9 mouse cellular contexts compared by ENCODE assay signal in the genomic region with DNA sequence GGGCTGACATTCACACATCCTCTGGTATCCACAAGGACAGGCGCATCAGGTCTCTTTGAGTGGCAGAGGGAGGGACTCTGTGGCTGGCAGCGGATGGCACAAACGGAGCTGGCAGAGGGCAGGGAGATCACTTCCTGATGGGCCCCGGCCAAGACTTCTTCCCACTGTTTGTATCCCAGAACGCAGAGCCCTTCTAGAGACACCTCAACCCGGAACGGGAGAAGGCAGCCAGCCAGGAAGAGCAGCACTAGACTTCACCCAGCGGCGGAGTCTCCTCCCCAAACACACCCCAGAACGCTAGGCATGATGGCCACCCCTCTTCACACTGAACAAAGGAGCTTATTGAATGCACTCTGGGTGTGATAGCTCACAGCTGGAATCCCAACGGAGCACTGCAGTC. TPM values are rescaled to one million over a fixed set of nuclear protein-coding genes. Genes with fewer than 3 reads are reported as not detected.
DNase-seq lines count a peak whose midpoint lies in the region; ATAC-seq and TF ChIP-seq lines count a peak whose summit lies in the region.
"Had no signal": no experiment of that assay in that cellular context is flagged by ENCODE, and none has a peak within 500 bp of the region (broad histone marks: within the 10 kb centered on the region; RNA-seq: fewer than 3 reads in every experiment).

No protein-coding gene starts in this region.

- no peaks in the 10 kb centered on the region for H3K27me3 ChIP-seq in hindbrain, embryonic 10.5 days (ENCODE audit: insufficient read depth, poor library complexity, severe bottlenecking)
- H3K27me3 ChIP-seq in hindbrain, embryonic 16.5 days (replicated peaks; ENCODE audit: control insufficient read depth, insufficient read depth, low read length), result no peaks in the 10 kb centered on the region
- no peaks in the 10 kb centered on the region for H3K27me3 ChIP-seq in heart, adult 2 months (ENCODE audit: control insufficient read depth, insufficient read depth, low read length)
- H3K27me3 ChIP-seq: neural tube, embryonic 12.5 days had no signal

- H3K4me2 ChIP-seq in hindbrain, embryonic 16.5 days (ENCODE audit: low read length), result no peak overlapping the region
- H3K4me2 ChIP-seq: neural tube, embryonic 12.5 days had no signal

- no peak for TF ChIP-seq POLR2A in heart, adult 2 months (IDR thresholded peaks at IDR 0.05; ENCODE audit: insufficient read depth, low read depth, low read length)
- TF ChIP-seq POLR2A in lung, adult 2 months (IDR thresholded peaks at IDR 0.05; ENCODE audit: borderline replicate concordance, extremely low read depth, low read depth, low read length), result no peak

- no peak for DNase-seq in hindbrain, embryonic 10.5 days (ENCODE audit: low spot score)
- DNase-seq in adrenal gland, adult 2 months, result peak; percentile 73
- DNase-seq in heart, adult 2 months, result peak; percentile 47 to 61
- peak; percentile 57 for DNase-seq in lung, adult 2 months
- no peak for DNase-seq in thymus, adult 18-20 months
- DNase-seq in right cerebral cortex, postnatal 14 days, result no peak

- ATAC-seq in hindbrain, embryonic 16.5 days, result no peak
- ATAC-seq in erythroid progenitor cell, adult 5-6 weeks (replicated peaks; ENCODE audit: low FRiP score, poor library complexity, severe bottlenecking), result no peak

- intact Hi-C loops in heart, adult 2 months (cut with DNase I), result no loop called here

- H3K9ac ChIP-seq in hindbrain, embryonic 16.5 days (ENCODE audit: low read depth, low read length), result no peak overlapping the region
- no peak overlapping the region; the same call in 1 of the 2 replicates for H3K9ac ChIP-seq in heart, adult 2 months (ENCODE audit: low read depth, low read length)
- H3K9ac ChIP-seq: neural tube, embryonic 12.5 days had no signal

- no peak for TF ChIP-seq CTCF in heart, adult 2 months (IDR thresholded peaks at IDR 0.05)
- no peak for TF ChIP-seq CTCF in lung, adult 2 months (IDR thresholded peaks at IDR 0.05; ENCODE audit: insufficient read depth, low read length)

- WGBS in hindbrain, embryonic 10.5 days, result 54% methylated on average over 11 of the region's 11 CpGs
- 46% methylated on average over 11 of the region's 11 CpGs for WGBS in hindbrain, embryonic 16.5 days
- 18% methylated on average over 11 of the region's 11 CpGs for WGBS in heart, adult 2 months
- 18% methylated on average over 11 of the region's 11 CpGs for WGBS in lung, adult 2 months

- no peaks in the 10 kb centered on the region for H3K36me3 ChIP-seq in hindbrain, embryonic 10.5 days
- no peaks in the 10 kb centered on the region for H3K36me3 ChIP-seq in hindbrain, embryonic 16.5 days (ENCODE audit: control insufficient read depth, insufficient read depth, low read length)
- no peaks in the 10 kb centered on the region for H3K36me3 ChIP-seq in heart, adult 2 months (ENCODE audit: control insufficient read depth, insufficient read depth, low read length)
- H3K36me3 ChIP-seq: neural tube, embryonic 12.5 days had no signal

- H3K27ac ChIP-seq in hindbrain, embryonic 10.5 days, result peak overlapping the region; percentile 25
- H3K27ac ChIP-seq in hindbrain, embryonic 16.5 days (ENCODE audit: low read depth, low read length), result no peak overlapping the region
- H3K27ac ChIP-seq in heart, adult 2 months, result peak overlapping the region; percentile 38
- H3K27ac ChIP-seq: neural tube, embryonic 12.5 days had no signal

- peaks cover 2% of the 10 kb centered on the region; the same call in 1 of the 2 replicates for H3K9me3 ChIP-seq in hindbrain, embryonic 10.5 days
- no peaks in the 10 kb centered on the region for H3K9me3 ChIP-seq in hindbrain, embryonic 16.5 days (ENCODE audit: control insufficient read depth, low read length)
- H3K9me3 ChIP-seq: neural tube, embryonic 12.5 days had no signal

- no peak for TF ChIP-seq EP300 in heart, adult 2 months (IDR thresholded peaks at IDR 0.05; ENCODE audit: insufficient read depth, low read depth, low read length)

- peaks cover 1% of the 10 kb centered on the region; the same call in 1 of the 2 replicates for H3K79me2 ChIP-seq in heart, adult 2 months (replicated peaks; ENCODE audit: control insufficient read depth, insufficient read depth, low read length)

- H3K4me3 ChIP-seq in hindbrain, embryonic 10.5 days, result no peak overlapping the region
- no peak overlapping the region for H3K4me3 ChIP-seq in hindbrain, embryonic 16.5 days (ENCODE audit: low read length)
- H3K4me3 ChIP-seq in heart, adult 2 months, result no peak overlapping the region
- no peak overlapping the region for H3K4me3 ChIP-seq in lung, adult 2 months (replicated peaks; ENCODE audit: extremely low read depth, low read depth, low read length)
- H3K4me3 ChIP-seq: neural tube, embryonic 12.5 days had no signal

- H3K4me1 ChIP-seq in hindbrain, embryonic 10.5 days (replicated peaks), result peaks cover 32% of the 10 kb centered on the region
- H3K4me1 ChIP-seq in hindbrain, embryonic 16.5 days (ENCODE audit: control insufficient read depth, insufficient read depth, low read depth, low read length), result peaks cover 16% of the 10 kb centered on the region
- peaks cover 4% of the 10 kb centered on the region for H3K4me1 ChIP-seq in heart, adult 2 months (ENCODE audit: control insufficient read depth, insufficient read depth, low read length)
- 0 out of 2 replicates have a peak, but pooled peaks cover 2% of the 10 kb centered on the region for H3K4me1 ChIP-seq in lung, adult 2 months (ENCODE audit: control insufficient read depth, insufficient read depth, low read length)

RNA-seq across cellular contexts. Expression of a gene that starts 8.2 kb away (rescaled TPM):
- polyA plus RNA-seq in hindbrain, embryonic 10.5 days (2016; fragmentation: Nextera tagmentation; extraction: Ambion mirVana), result 14.6 and 20.1 TPM in 2 replicates
- polyA plus RNA-seq in hindbrain, embryonic 16.5 days (2015; fragmentation: Nextera tagmentation; extraction: Ambion mirVana), result 85.0 and 89.8 TPM in 2 replicates
- total RNA-seq in adrenal gland, adult 2 months (2021), result 100 to 1,000 TPM in 1 of 2 experiments, 10 to 100 TPM in 1; 57.0 to 104 TPM
- polyA plus RNA-seq in adrenal gland, adult 2 months (2012; rRNA removed), result 58.9 and 60.5 TPM in 2 replicates
- 10 to 100 TPM; 50.5 to 56.9 TPM for total RNA-seq in heart, adult 2 months (2021)
- polyA plus RNA-seq in heart, adult 2 months (2012; rRNA removed), result 51.5 and 64.3 TPM in 2 replicates
- 72.9 and 74.9 TPM in 2 replicates for polyA plus RNA-seq in lung, adult 2 months (2012; rRNA removed)
- total RNA-seq in erythroid progenitor cell, adult 5-6 weeks (2015; ENCODE audit: low replicate concordance), result not detected in 2 replicates
- 0.13 TPM in 1 of 2 replicates, not detected in the other for total RNA-seq in erythroid progenitor cell, adult 5-6 weeks (2017; ENCODE audit: low replicate concordance)

RNA-seq across cellular contexts. Expression of a gene that starts 33.7 kb away (rescaled TPM):
- 19.0 and 44.4 TPM in 2 replicates for polyA plus RNA-seq in hindbrain, embryonic 10.5 days (2016; fragmentation: Nextera tagmentation; extraction: Ambion mirVana)
- polyA plus RNA-seq in hindbrain, embryonic 16.5 days (2015; fragmentation: Nextera tagmentation; extraction: Ambion mirVana), result 0.51 and 0.76 TPM in 2 replicates
- not detected for total RNA-seq in adrenal gland, adult 2 months (2021)
- polyA plus RNA-seq in adrenal gland, adult 2 months (2012; rRNA removed), result 0.03 TPM in 1 of 2 replicates, not detected in the other
- 1 to 10 TPM; 1.5 to 2.3 TPM for total RNA-seq in heart, adult 2 months (2021)
- polyA plus RNA-seq in heart, adult 2 months (2012; rRNA removed), result 1.2 and 1.3 TPM in 2 replicates
- not detected in 2 replicates for polyA plus RNA-seq in lung, adult 2 months (2012; rRNA removed)
- not detected in 2 replicates for total RNA-seq in erythroid progenitor cell, adult 5-6 weeks (2015; ENCODE audit: low replicate concordance)
- not detected in 2 replicates for total RNA-seq in erythroid progenitor cell, adult 5-6 weeks (2017; ENCODE audit: low replicate concordance)

Comparison
In these comparisons a context has a peak if more than half of its experiments do, and no peak if none do; other contexts are left out.
1. DNase-seq: peak in adrenal gland, adult 2 months (single experiment), heart, adult 2 months (2 of 2) and lung, adult 2 months (single experiment); none in hindbrain, embryonic 10.5 days (single experiment), thymus, adult 18-20 months (0 of 2) and right cerebral cortex, postnatal 14 days (single experiment).